24 mouse cellular contexts compared by ENCODE assay signal in genomic region chr5:87375874-87376383, GRCm38 (mm10). TPM values are rescaled to one million over a fixed set of nuclear protein-coding genes. Genes with fewer than 3 reads are reported as not detected.
"Had no signal": no experiment of that assay in that cellular context is flagged by ENCODE, and none has a peak within 500 bp of the region (broad histone marks: within the 10 kb centered on the region; RNA-seq: fewer than 3 reads in every experiment).

No protein-coding gene starts in this region.

- H3K9me3 ChIP-seq: neural tube, embryonic 15.5 days; stomach, embryonic 15.5 days had no signal

- DNase-seq: retina, postnatal 1 day; right cerebral cortex, adult 18-20 months; right cerebral cortex, postnatal 14 days; right cerebral cortex, postnatal 25 days; right cerebral cortex, postnatal 4 days; spleen, adult 18-20 months; thymus, adult 18-20 months; thymus, adult 2 months; thymus, postnatal 14 days; thymus, postnatal 25 days; thymus, postnatal 36 days; thymus, postnatal 4 days had no signal

- H3K36me3 ChIP-seq: neural tube, embryonic 15.5 days; stomach, embryonic 15.5 days had no signal

- H3K4me3 ChIP-seq: neural tube, embryonic 15.5 days; stomach, embryonic 15.5 days had no signal

- H3K4me1 ChIP-seq: neural tube, embryonic 15.5 days; stomach, embryonic 15.5 days had no signal

- H3K9ac ChIP-seq: neural tube, embryonic 15.5 days; stomach, embryonic 15.5 days had no signal

- H3K4me2 ChIP-seq: neural tube, embryonic 15.5 days; stomach, embryonic 15.5 days had no signal

- H3K27ac ChIP-seq: neural tube, embryonic 15.5 days; stomach, embryonic 15.5 days; stomach, postnatal 0 days had no signal

- H3K27me3 ChIP-seq: neural tube, embryonic 15.5 days; stomach, embryonic 15.5 days had no signal

RNA-seq across cellular contexts. Expression of gene Ugt2a3, which starts 38.9 kb away (rescaled TPM):
- total RNA-seq: neutrophil, adult 5-6 weeks had no signal
- polyA plus RNA-seq: neural tube, embryonic 14.5 days; neural tube, embryonic 15.5 days; spleen, adult 2 months; testis, adult 2 months; thymus, adult 2 months; thymus, postnatal 0 days; urinary bladder, adult 2 months had no signal

RNA-seq across cellular contexts. Expression of gene Ugt2b38, which starts 48.1 kb away (rescaled TPM):
- total RNA-seq: neutrophil, adult 5-6 weeks had no signal
- polyA plus RNA-seq: neural tube, embryonic 14.5 days; neural tube, embryonic 15.5 days; small intestine, adult 2 months; spleen, adult 2 months; stomach, embryonic 14.5 days; stomach, embryonic 15.5 days; stomach, embryonic 16.5 days; stomach, postnatal 0 days; testis, adult 2 months; thymus, adult 2 months; thymus, postnatal 0 days; urinary bladder, adult 2 months had no signal
